Mouse (Mus musculus) heart, adult 10 weeks (tissue): ENCODE results near the gene Cnn2. TPM values are rescaled to one million over a fixed set of nuclear protein-coding genes. Genes with fewer than 3 reads are reported as not detected.

Experiments
- polyA plus RNA-seq: library from polyadenylated mRNA; stranded (reverse); fragments of 350-450 nt; fragmentation: Illumina TruSeq; extraction: RNeasy Lipid Tissue Mini Kit (QIAGEN cat#74804); gene quantifications from one replicate; pipeline ENCODE4 v1.2.3, GENCODE M21; 2014; ENCODE audit warnings: low read depth, low replicate concordance

Cnn2 gene
- 40.1 TPM for polyA plus RNA-seq

DNA sequence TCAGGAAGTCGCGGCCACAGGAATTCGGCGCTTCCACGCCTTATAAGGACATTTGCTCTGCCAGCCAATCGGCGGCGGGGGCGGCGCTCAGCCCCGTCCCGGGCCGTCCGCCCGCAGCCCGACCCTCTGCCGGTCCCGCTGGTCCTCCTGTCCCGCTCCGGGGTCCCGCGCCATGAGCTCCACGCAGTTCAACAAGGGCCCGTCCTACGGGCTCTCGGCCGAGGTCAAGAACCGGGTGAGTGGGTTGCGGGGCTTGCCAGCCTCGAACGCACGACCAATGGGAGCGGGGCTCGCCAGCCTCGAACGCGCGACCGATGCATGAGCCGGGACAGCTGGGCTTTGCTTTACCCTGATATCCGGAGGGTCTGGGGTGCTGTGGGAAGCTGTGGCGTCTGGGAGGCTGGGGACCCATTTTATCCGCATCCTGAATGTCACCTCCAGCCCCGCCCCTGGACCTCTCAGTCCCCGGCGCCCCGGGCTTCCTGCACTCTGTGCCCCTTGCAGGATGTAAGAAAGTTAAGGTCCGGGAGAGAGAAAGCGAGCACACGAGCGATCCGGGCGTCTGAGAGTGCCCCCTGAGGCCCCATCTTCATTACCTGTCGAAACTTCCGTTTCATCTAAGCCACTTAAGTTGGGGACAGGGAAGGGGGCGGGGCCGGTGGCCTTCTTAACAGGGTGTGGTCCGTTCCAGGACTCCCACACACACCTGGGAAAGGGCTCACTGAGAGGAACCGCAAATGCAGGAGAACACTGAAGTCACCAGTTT lies at the start of gene Cnn2:
Cnn2 (plus strand) TSS at position 79 of the 766 bp plus-strand sequence.

GRCm38 (mm10) chr10:79959847-79960601 lies 28.4 kb upstream of the Cnn2 start, which contains the start of gene Wdr18:
Gene Wdr18, plus strand, starts transcription at chr10:79960152.

GRCm38 (mm10) chr10:79970415-79971182 lies 17.8 kb upstream of the Cnn2 start, which contains the start of gene Grin3b:
Gene Grin3b, plus strand, starts transcription at chr10:79970715.

GRCm38 (mm10) chr10:79984195-79984816 lies 4.1 kb upstream of the Cnn2 start, which contains the start of gene Tmem259:
Gene Tmem259, minus strand, starts transcription at chr10:79984330.

DNA sequence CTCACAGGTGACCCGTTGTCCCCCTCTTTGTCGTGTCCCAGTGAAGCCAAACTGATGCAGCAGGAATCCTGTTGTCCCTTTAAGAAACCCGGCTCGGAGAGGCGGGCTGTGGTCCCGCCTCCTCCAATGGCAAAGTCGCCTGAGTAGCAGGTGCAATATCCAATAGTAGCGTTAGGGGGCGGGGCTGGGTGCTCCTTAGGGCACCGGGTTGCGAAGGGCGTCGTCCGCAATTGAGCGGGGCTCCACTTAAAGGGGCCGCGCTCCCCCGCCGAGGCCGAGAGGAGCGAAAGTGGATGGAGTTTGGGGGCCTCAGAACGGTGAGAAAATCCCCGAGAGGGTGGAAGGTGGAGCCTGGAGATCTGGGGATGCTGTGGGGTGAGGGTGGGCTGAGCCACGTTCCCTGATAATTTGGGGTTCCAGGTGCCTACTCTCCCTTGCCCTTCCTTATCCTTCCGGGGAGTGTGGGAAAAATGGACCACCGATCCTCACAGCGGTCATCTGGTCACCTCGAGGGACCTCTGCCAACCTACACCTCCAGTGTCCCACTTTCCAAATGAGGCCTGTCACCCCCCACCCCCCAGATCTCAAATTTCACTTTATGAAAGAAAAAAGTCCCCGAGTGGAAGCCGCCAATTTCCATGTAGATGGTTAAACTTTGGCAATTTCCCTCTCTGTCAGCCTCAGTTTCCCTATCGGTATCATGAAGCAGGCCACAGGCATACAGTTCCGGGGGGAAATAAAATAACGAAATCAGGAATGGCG lies 8.1 kb downstream of the Cnn2 start, which contains the start of gene Abca7:
Abca7 (plus strand) TSS at position 223 of the 762 bp plus-strand sequence.

GRCm38 (mm10) chr10:80016511-80016910 lies 28.1 kb downstream of the Cnn2 start, which contains the start of gene Arhgap45:
Gene Arhgap45, plus strand, starts transcription at chr10:80016653.

GRCm38 (mm10) chr10:80039559-80039979 lies 51.2 kb downstream of the Cnn2 start, which contains the start of gene Polr2e:
Gene Polr2e, minus strand, starts transcription at chr10:80039795.

Other genes with a start within 250 kb of the Cnn2 start
- gene Polrmt, start 242.0 kb upstream of the Cnn2 start, polyA plus RNA-seq = 44.1 TPM
- not detected for gene Fgf22, start 233.5 kb upstream of the Cnn2 start, polyA plus RNA-seq
- 22.6 TPM for gene Rnf126, start 221.6 kb upstream of the Cnn2 start, polyA plus RNA-seq
- 8.3 TPM for gene Fstl3, start 211.3 kb upstream of the Cnn2 start, polyA plus RNA-seq
- not detected for gene Prss57, start 197.6 kb upstream of the Cnn2 start, polyA plus RNA-seq
- gene Palm, start 195.0 kb upstream of the Cnn2 start, polyA plus RNA-seq = 53.4 TPM
- gene Misp, start 167.6 kb upstream of the Cnn2 start, polyA plus RNA-seq = 0.99 TPM
- 38.6 TPM for gene Ptbp1, start 134.2 kb upstream of the Cnn2 start, polyA plus RNA-seq
- gene Prtn3, start 114.1 kb upstream of the Cnn2 start, polyA plus RNA-seq = not detected
- gene Plppr3, start 114.0 kb upstream of the Cnn2 start, polyA plus RNA-seq = 0.34 TPM
- gene Elane, start 102.3 kb upstream of the Cnn2 start, polyA plus RNA-seq = not detected
- 72.1 TPM for gene Cfd, start 97.7 kb upstream of the Cnn2 start, polyA plus RNA-seq
- gene Med16, start 79.7 kb upstream of the Cnn2 start, polyA plus RNA-seq = 25.5 TPM
- gene Gm26602, start 77.7 kb upstream of the Cnn2 start, polyA plus RNA-seq = not detected
- 0.55 TPM for gene Kiss1r, start 71.6 kb upstream of the Cnn2 start, polyA plus RNA-seq
- 70.4 TPM for gene R3hdm4, start 67.4 kb upstream of the Cnn2 start, polyA plus RNA-seq
- 1.1 TPM for gene Arid3a, start 61.5 kb upstream of the Cnn2 start, polyA plus RNA-seq
- gene Wdr18, start 28.4 kb upstream of the Cnn2 start, polyA plus RNA-seq = 21.5 TPM
- gene Grin3b, start 17.9 kb upstream of the Cnn2 start, polyA plus RNA-seq = 0.18 TPM
- 104 TPM for gene Tmem259, start 4.3 kb upstream of the Cnn2 start, polyA plus RNA-seq
- gene Abca7, start 7.9 kb downstream of the Cnn2 start, polyA plus RNA-seq = 7.2 TPM
- gene Arhgap45, start 28.1 kb downstream of the Cnn2 start, polyA plus RNA-seq = 5.2 TPM
- 122 TPM for gene Polr2e, start 51.2 kb downstream of the Cnn2 start, polyA plus RNA-seq
- gene Gpx4, start 58.6 kb downstream of the Cnn2 start, polyA plus RNA-seq = 933 TPM
- 10.9 TPM for gene Sbno2, start 117.0 kb downstream of the Cnn2 start, polyA plus RNA-seq
- gene Stk11, start 127.2 kb downstream of the Cnn2 start, polyA plus RNA-seq = 137 TPM
- gene Atp5d, start 150.0 kb downstream of the Cnn2 start, polyA plus RNA-seq = 1,104 TPM
- gene Cbarp, start 152.3 kb downstream of the Cnn2 start, polyA plus RNA-seq = 2.6 TPM
- 39.3 TPM for gene Midn, start 159.7 kb downstream of the Cnn2 start, polyA plus RNA-seq
- 89.8 TPM for gene Cirbp, start 177.4 kb downstream of the Cnn2 start, polyA plus RNA-seq
- 13.6 TPM for gene 1600002K03Rik, start 184.4 kb downstream of the Cnn2 start, polyA plus RNA-seq
- gene Efna2, start 190.9 kb downstream of the Cnn2 start, polyA plus RNA-seq = 1.8 TPM
- gene Mum1, start 237.8 kb downstream of the Cnn2 start, polyA plus RNA-seq = 21.1 TPM